Mouse (Mus musculus) liver, adult 2 months (tissue): Measurements from ENCODE around the gene Nrcam.

Source experiments
- CTCF ChIP-seq: fragments of 200-500 bp; IDR thresholded peaks from 2 replicates; pipeline ENCODE4 v1.5.1; 2011; ENCODE audit warnings: low read depth, low read length, control low read depth
- POLR2A ChIP-seq: fragments of 200-500 bp; IDR thresholded peaks from 2 replicates; pipeline ENCODE4 v1.6.1; 2011; ENCODE audit warnings: low read length, control low read depth; ENCODE audit not compliant: insufficient read depth; ENCODE audit errors: extremely low read depth

GRCm38 (mm10) chr12:44281534-44281933 lies 47.2 kb upstream of the Nrcam start:
- TF ChIP-seq CTCF = no peak
- no peak for TF ChIP-seq POLR2A
